In genomic region chr10:3740504-3741388, GRCm38 (mm10) we compare ENCODE assay signal across 8 mouse cellular contexts. TPM values are rescaled to one million over a fixed set of nuclear protein-coding genes. Genes with fewer than 3 reads are reported as not detected.
DNase-seq lines count a peak whose midpoint lies in the region; ATAC-seq lines count a peak whose summit lies in the region.

No protein-coding gene starts in this region.

- H3K4me2 ChIP-seq in forebrain, embryonic 15.5 days (replicated peaks): peak overlapping the region; percentile 95

- ATAC-seq in forebrain, embryonic 15.5 days (replicated peaks): peak; percentile 82

- H3K27me3 ChIP-seq in forebrain, embryonic 15.5 days: no peaks in the 10 kb centered on the region

- DNase-seq in Muller cell, postnatal 12 days (ENCODE audit: inconsistent ontology term): peak; percentile 74
- DNase-seq in heart, postnatal 4 days: peak; percentile 61
- DNase-seq in layer of hippocampus, adult 9-11 months: peak; percentile 5
- peak; percentile 63 for DNase-seq in lung, postnatal 10 days
- DNase-seq in retina, embryonic 14.5 days (ENCODE audit: low spot score): peak; percentile 85
- no peak for DNase-seq in adipocyte (ENCODE audit: low spot score)

- under 1% methylated on average over 39 of the region's 47 CpGs for WGBS in forebrain, embryonic 15.5 days

- H3K36me3 ChIP-seq in forebrain, embryonic 15.5 days: no peaks in the 10 kb centered on the region

- H3K27ac ChIP-seq in brown adipose tissue, adult 24 weeks (replicated peaks; ENCODE audit: low read depth, low read length): peak overlapping the region; percentile 84
- H3K27ac ChIP-seq in forebrain, embryonic 15.5 days (replicated peaks): peak overlapping the region; percentile 59

- H3K9me3 ChIP-seq in forebrain, embryonic 15.5 days: no peaks in the 10 kb centered on the region

- H3K9ac ChIP-seq in forebrain, embryonic 15.5 days (replicated peaks): peak overlapping the region; percentile 56

- peaks cover 3% of the 10 kb centered on the region; the same call in 1 of the 2 replicates for H3K4me1 ChIP-seq in brown adipose tissue, adult 24 weeks (ENCODE audit: control insufficient read depth, insufficient read depth, insufficient read length, low read length)
- peaks cover 11% of the 10 kb centered on the region for H3K4me1 ChIP-seq in forebrain, embryonic 15.5 days

- peak overlapping the region; percentile 69 for H3K4me3 ChIP-seq in brown adipose tissue, adult 24 weeks (ENCODE audit: insufficient read depth, low read depth, low read length)
- H3K4me3 ChIP-seq in forebrain, embryonic 15.5 days: peak overlapping the region; percentile 61

RNA-seq across cellular contexts. Expression of gene Plekhg1, which starts 0.6 kb away (rescaled TPM):
- polyA plus RNA-seq in brown adipose tissue, adult 24 weeks (2012; ENCODE audit: insufficient read depth, insufficient read length, missing spikeins): 1.1 and 2.1 TPM in 2 replicates
- polyA plus RNA-seq in forebrain, embryonic 15.5 days (2015; fragmentation: Nextera tagmentation; extraction: Ambion mirVana): 4.4 and 4.6 TPM in 2 replicates
- 10 to 100 TPM; 22.1 to 22.7 TPM for total RNA-seq in heart, postnatal 4 days (2021)
